Mouse (Mus musculus) CH12.LX (cell line): ENCODE results near the gene Akap9. TPM values are rescaled to one million over a fixed set of nuclear protein-coding genes. Genes with fewer than 3 reads are reported as not detected.

Source experiments
- DNase-seq: peaks from one replicate; pipeline ENCODE4 v3.0.0-alpha.2; 2013; ENCODE audit errors: extremely low read depth
- H3K27ac ChIP-seq: 2 replicates; pipeline ENCODE4 v1.5.1; 2012; ENCODE audit warnings: low read depth, mild to moderate bottlenecking, control low read depth, moderate library complexity; ENCODE audit not compliant: insufficient read depth
- H3K27me3 ChIP-seq: replicated peaks from 2 replicates; pipeline ENCODE3; 2012; ENCODE audit warnings: inconsistent platforms
- H3K36me3 ChIP-seq, 2 experiments: replicated peaks in 1 of 2; 2 replicates each; pipeline versions ENCODE3 to v1.6.1; 2012; ENCODE audit warnings: inconsistent platforms in 1 of 2, low read length in 1 of 2, mild to moderate bottlenecking in 1 of 2, mixed read lengths in 1 of 2, moderate library complexity in 1 of 2; ENCODE audit not compliant: control insufficient read depth in 1 of 2, insufficient read depth in 1 of 2
- H3K4me1 ChIP-seq, 2 experiments: 2 replicates each; pipeline ENCODE4 v1.6.1; 2012; ENCODE audit warnings: inconsistent platforms in 1 of 2, moderate library complexity in 1 of 2; ENCODE audit not compliant: insufficient read depth in 2 of 2, control insufficient read depth in 1 of 2
- H3K4me2 ChIP-seq: 2 replicates; pipeline ENCODE4 v1.6.1; 2012; ENCODE audit warnings: low read depth, mild to moderate bottlenecking, control low read depth; ENCODE audit not compliant: poor library complexity, insufficient read depth, severe bottlenecking
- H3K4me3 ChIP-seq, 3 experiments: fragments of 150-350 bp in 1 of 3; sonication (generic) in 1 of 3; replicated peaks in 1 of 3; 2 replicates each; pipeline versions ENCODE3 to v1.5.1; 2011 to 2012; ENCODE audit warnings: low read depth in 2 of 3, low read length in 2 of 3, mild to moderate bottlenecking in 2 of 3, moderate library complexity in 2 of 3, control low read depth in 1 of 3, improper control_type of control experiment in 1 of 3, inconsistent platforms in 1 of 3, mixed read lengths in 1 of 3; ENCODE audit not compliant: poor library complexity in 1 of 3
- H3K79me2 ChIP-seq: replicated peaks from 2 replicates; pipeline ENCODE4 v1.6.1; 2012; ENCODE audit warnings: mild to moderate bottlenecking, moderate library complexity; ENCODE audit not compliant: control insufficient read depth, poor library complexity, insufficient read depth, severe bottlenecking; ENCODE audit errors: extremely low read depth
- H3K9ac ChIP-seq: 2 replicates; pipeline ENCODE4 v1.6.1; 2012; ENCODE audit warnings: low read depth, mild to moderate bottlenecking, control low read depth, moderate library complexity; ENCODE audit not compliant: insufficient read depth
- H3K9me3 ChIP-seq: replicated peaks from 2 replicates; pipeline ENCODE3; 2012; ENCODE audit warnings: low read length, inconsistent platforms, mixed read lengths
- BHLHE40 ChIP-seq: IDR thresholded peaks from 2 replicates; pipeline ENCODE4 v1.6.1; 2011; ENCODE audit warnings: mild to moderate bottlenecking, low read depth, low read length, improper control_type of control experiment
- CHD2 ChIP-seq: IDR thresholded peaks from 2 replicates; pipeline ENCODE4 v1.6.1; 2011; ENCODE audit warnings: low read length, improper control_type of control experiment
- CTCF ChIP-seq, 2 experiments: IDR thresholded peaks in 1 of 2; conservative IDR thresholded peaks in 1 of 2; 2 replicates each; pipeline ENCODE4 v1.5.1; 2011 to 2012; ENCODE audit warnings: low read depth in 2 of 2, low read length in 2 of 2, improper control_type of control experiment in 1 of 2, inconsistent platforms in 1 of 2, mild to moderate bottlenecking in 1 of 2, moderate library complexity in 1 of 2
- GABPA ChIP-seq: IDR thresholded peaks from 2 replicates; pipeline ENCODE4 v1.6.1; 2012; ENCODE audit warnings: low read depth, low read length, improper control_type of control experiment, inconsistent platforms; ENCODE audit not compliant: insufficient replicate concordance
- JUND ChIP-seq: conservative IDR thresholded peaks from 2 replicates; pipeline ENCODE4 v1.6.1; 2011; ENCODE audit warnings: low read depth, low read length, improper control_type of control experiment
- KAT2A ChIP-seq: IDR thresholded peaks from 2 replicates; pipeline ENCODE4 v1.6.1; 2012; ENCODE audit warnings: low read length, improper control_type of control experiment, inconsistent platforms; ENCODE audit not compliant: insufficient replicate concordance
- MAFK ChIP-seq: IDR thresholded peaks from 2 replicates; pipeline ENCODE4 v1.6.1; 2011; ENCODE audit warnings: low read length, improper control_type of control experiment; ENCODE audit not compliant: insufficient replicate concordance
- MAZ ChIP-seq: IDR thresholded peaks from 2 replicates; pipeline ENCODE4 v1.6.1; 2012; ENCODE audit warnings: low read depth, mild to moderate bottlenecking, inconsistent platforms, low read length, improper control_type of control experiment, moderate library complexity
- MEF2A ChIP-seq: IDR thresholded peaks from 2 replicates; pipeline ENCODE4 v1.6.1; 2014; ENCODE audit warnings: low read depth, mild to moderate bottlenecking, inconsistent platforms, low read length, improper control_type of control experiment, borderline replicate concordance
- MXI1 ChIP-seq: IDR thresholded peaks from 2 replicates; pipeline ENCODE4 v1.6.1; 2011; ENCODE audit warnings: mild to moderate bottlenecking, low read depth, low read length, improper control_type of control experiment
- NELFE ChIP-seq: IDR thresholded peaks from 2 replicates; pipeline ENCODE4 v1.6.1; 2011; ENCODE audit warnings: low read depth, low read length, improper control_type of control experiment
- NRF1 ChIP-seq: IDR thresholded peaks from 2 replicates; pipeline ENCODE4 v1.6.1; 2014; ENCODE audit warnings: low read depth, mild to moderate bottlenecking, inconsistent platforms, low read length, improper control_type of control experiment, moderate library complexity
- PAX5 ChIP-seq: IDR thresholded peaks from 2 replicates; pipeline ENCODE4 v1.6.1; 2012; ENCODE audit warnings: low read length, inconsistent platforms, mixed read lengths
- POLR2AphosphoS2 ChIP-seq: IDR thresholded peaks from 2 replicates; pipeline ENCODE4 v1.6.1; 2011; ENCODE audit warnings: low read depth, low read length, improper control_type of control experiment
- RAD21 ChIP-seq: IDR thresholded peaks from 2 replicates; pipeline ENCODE4 v1.6.1; 2011; ENCODE audit warnings: low read depth, mild to moderate bottlenecking, low read length, improper control_type of control experiment, moderate library complexity
- TCF12 ChIP-seq: IDR thresholded peaks from 2 replicates; pipeline ENCODE4 v1.6.1; 2014; ENCODE audit warnings: low read depth, mild to moderate bottlenecking, inconsistent platforms, low read length, improper control_type of control experiment
- USF1 ChIP-seq: IDR thresholded peaks from 2 replicates; pipeline ENCODE4 v1.6.1; 2014; ENCODE audit warnings: low read depth, mild to moderate bottlenecking, inconsistent platforms, low read length, improper control_type of control experiment
- USF2 ChIP-seq: conservative IDR thresholded peaks from 2 replicates; pipeline ENCODE4 v1.6.1; 2011; ENCODE audit warnings: low read depth, low read length, improper control_type of control experiment
- ZC3H11A ChIP-seq: IDR thresholded peaks from 2 replicates; pipeline ENCODE4 v1.6.1; 2012; ENCODE audit warnings: low read depth, mild to moderate bottlenecking, inconsistent platforms, low read length, improper control_type of control experiment
- dilution Hi-C: fragments of 300-500 bp; cut with MboI; formaldehyde crosslinking; loops from 2 replicates; pipeline ENCODE4 v1.14.3; 2020; ENCODE audit warnings: low sequenced_read_pairs; ENCODE audit not compliant: extremely low pct_unique_long_range_greater_than_20kb, extremely low pct_ligation_motif_present
- in situ Hi-C: fragments of 300-500 bp; cut with MboI; formaldehyde crosslinking; loops from 3 replicates; pipeline ENCODE4 v1.14.3; 2019; ENCODE audit warnings: low sequenced_read_pairs, low pct_ligation_motif_present, low pct_unique_long_range_greater_than_20kb, mixed read lengths
- polyA plus RNA-seq: library from polyadenylated mRNA; unstranded; fragments of >175 nt; gene quantifications from 2 replicates; pipeline ENCODE4 v1.2.1, GENCODE M21; 2012; ENCODE audit warnings: low read depth; ENCODE audit not compliant: insufficient read length
- total RNA-seq, 2 experiments: library from RNA; depleted of rRNA; stranded (reverse); fragments of 300-350 nt in 1 of 2; fragments of >200 nt in 1 of 2; gene quantifications; 2 replicates each; pipeline ENCODE4 v1.2.3; 2012 to 2014

The Akap9 gene
- total and polyA plus RNA-seq, 3 experiments: 10.3 to 15.6 (median 12.8) TPM

DNA sequence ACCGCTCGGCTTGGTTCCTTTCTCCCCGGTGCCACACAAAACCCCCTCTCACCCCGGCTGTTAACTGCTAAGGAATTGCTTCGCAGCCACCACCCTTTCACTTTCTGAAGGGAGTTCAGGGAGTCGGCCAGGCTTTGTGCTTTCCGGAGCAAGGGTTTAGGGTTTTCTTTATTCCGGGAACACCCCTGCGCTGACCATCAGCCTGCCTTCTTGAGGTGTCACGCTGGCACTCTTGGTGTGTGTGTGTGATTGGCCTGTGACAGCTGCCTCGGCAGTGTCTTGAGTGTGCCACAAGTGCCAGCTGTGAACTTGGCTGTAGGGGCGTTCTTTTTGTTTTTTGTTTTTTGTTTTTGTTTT, 814 bp downstream of the Akap9 start:
- TF ChIP-seq NRF1: no peak
- TF ChIP-seq TCF12: no peak
- TF ChIP-seq BHLHE40: 0 out of 2 replicates have a peak, but pooled peaks have one; percentile 21
- no peak for TF ChIP-seq CTCF (conservative IDR thresholded peaks at IDR 0.05 in 1 of 2, IDR thresholded peaks at IDR 0.05 in 1 of 2; ENCODE audit: low read depth in 2 of 2, low read length in 2 of 2)
- TF ChIP-seq MXI1: 0 out of 2 replicates have a peak, but pooled peaks have one; percentile 18
- TF ChIP-seq GABPA: no peak
- TF ChIP-seq POLR2AphosphoS2: no peak
- no peak for TF ChIP-seq MAFK
- TF ChIP-seq MEF2A: no peak
- dilution Hi-C loops (no loop called here), in situ Hi-C loops (no loop called here)
- Histone ChIP-seq H3K9me3 (no peaks in the 10 kb centered on the region), H3K4me3 (peak overlapping the region; percentile 68 to 83 (median 77)), H3K4me2 (peak overlapping the region; percentile 97), H3K9ac (peak overlapping the region; percentile 73), H3K27ac (no peak overlapping the region), H3K36me3 (peaks cover 0 to 3% of the 10 kb centered on the region in 2 experiments), H3K4me1 (peaks cover 6 to 15% of the 10 kb centered on the region in 2 experiments; a peak in 3 of 4 replicates), H3K27me3 (no peaks in the 10 kb centered on the region), H3K79me2 (peaks cover 4% of the 10 kb centered on the region)
- DNase-seq: peak; percentile 25

DNA sequence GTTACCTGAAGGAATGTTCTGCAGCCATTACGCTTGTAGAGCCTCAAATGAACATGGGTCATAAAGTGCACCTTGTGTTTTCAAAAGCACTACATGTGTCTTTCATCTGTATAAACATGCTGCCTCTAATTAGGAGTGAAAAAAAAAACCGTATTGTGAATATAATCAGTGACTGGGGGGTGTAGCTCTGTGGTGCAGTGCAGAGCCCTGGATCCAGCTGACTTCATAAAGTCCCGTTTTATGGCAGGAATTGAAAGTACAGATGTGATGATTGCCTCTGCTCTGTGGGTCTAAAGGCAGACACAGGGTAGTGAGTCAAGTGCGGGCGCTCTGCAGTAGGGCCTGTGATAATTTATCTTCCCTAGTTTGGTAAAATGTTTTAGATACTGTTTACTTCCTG, 2.9 kb downstream of the Akap9 start:
- in situ Hi-C loops: no loop called here
- H3K27ac ChIP-seq: no peak overlapping the region

DNA sequence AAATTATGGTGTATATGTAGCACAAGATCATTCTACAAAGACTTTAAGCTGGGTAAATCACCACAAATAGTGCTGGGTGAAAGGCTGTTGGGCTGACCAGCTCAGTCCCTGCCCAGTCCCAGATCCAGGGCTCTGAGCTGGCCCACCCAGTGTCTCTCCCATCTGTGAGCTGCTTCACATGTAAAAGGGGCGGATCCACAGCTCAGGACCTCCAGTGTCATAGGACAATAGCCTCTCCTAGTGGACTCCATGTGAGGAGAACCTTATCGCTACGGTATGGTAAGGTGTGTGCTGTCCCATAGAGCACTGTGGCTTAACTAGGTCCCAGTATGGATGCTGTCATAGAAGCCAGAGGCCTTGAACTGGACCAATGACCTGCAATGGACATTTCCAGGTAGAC, 3.8 kb downstream of the Akap9 start:
- dilution Hi-C loops: no loop called here
- in situ Hi-C loops: no loop called here
- Histone ChIP-seq H3K9me3 (no peaks in the 10 kb centered on the region), H3K27ac (no peak overlapping the region), H3K4me2 (no peak overlapping the region), H3K27me3 (no peaks in the 10 kb centered on the region), H3K4me3 (no peak overlapping the region), H3K9ac (no peak overlapping the region)
- no peak for DNase-seq
- no peak for TF ChIP-seq MAFK
- no peak for TF ChIP-seq USF2
- no peak for TF ChIP-seq BHLHE40
- no peak for TF ChIP-seq USF1
- TF ChIP-seq, all 38 proteins: peak for 0
- Histone ChIP-seq H3K4me1 (peaks cover 6 to 15% of the 10 kb centered on the region in 2 experiments; a peak in 3 of 4 replicates), H3K79me2 (peaks cover 4% of the 10 kb centered on the region), H3K36me3 (peaks cover 0 to 3% of the 10 kb centered on the region in 2 experiments)

More for the DNA sequence above, 2.9 kb downstream of the Akap9 start:
- no peak overlapping the region for H3K4me2 ChIP-seq
- no peak for DNase-seq
- H3K9me3 ChIP-seq: no peaks in the 10 kb centered on the region
- H3K4me3 ChIP-seq: no peak overlapping the region
- H3K4me1 ChIP-seq: peaks cover 6 to 15% of the 10 kb centered on the region in 2 experiments; a peak in 3 of 4 replicates
- no peak overlapping the region for H3K9ac ChIP-seq
- peaks cover 0 to 3% of the 10 kb centered on the region in 2 experiments for H3K36me3 ChIP-seq
- peaks cover 4% of the 10 kb centered on the region for H3K79me2 ChIP-seq
- no peaks in the 10 kb centered on the region for H3K27me3 ChIP-seq
- no peak for TF ChIP-seq PAX5
- TF ChIP-seq TCF12: no peak
- no peak for TF ChIP-seq MAZ
- no peak for TF ChIP-seq RAD21
- TF ChIP-seq JUND: no peak
- TF ChIP-seq CHD2: no peak
- TF ChIP-seq NELFE: no peak
- no peak for TF ChIP-seq KAT2A
- TF ChIP-seq ZC3H11A: no peak
- no peak for TF ChIP-seq CTCF (conservative IDR thresholded peaks at IDR 0.05 in 1 of 2, IDR thresholded peaks at IDR 0.05 in 1 of 2; ENCODE audit: low read depth in 2 of 2, low read length in 2 of 2)
- dilution Hi-C loops: no loop called here
